Mouse (Mus musculus) liver, embryonic 16.5 days (tissue): ENCODE data around the gene Dennd2d. TPM values are rescaled to one million over a fixed set of nuclear protein-coding genes. Genes with fewer than 3 reads are reported as not detected.
A peak's percentile ranks its signal among the peaks of the same experiment; 100 is the strongest.

Source experiments
- ATAC-seq: fragments of 200-750 bp; cut with Nextera tagmentation; 2 replicates; pipeline ENCODE4 v1.8.0; 2017; ENCODE audit warnings: low read depth, mild to moderate bottlenecking, moderate number of reproducible peaks, moderate library complexity
- H3K27ac ChIP-seq: fragments of 300-500 bp; sonication (generic); 2 replicates; pipeline ENCODE4 v1.5.1; 2014; ENCODE audit warnings: mild to moderate bottlenecking, low read length
- H3K27me3 ChIP-seq: fragments of 300-500 bp; sonication (generic); 2 replicates; pipeline ENCODE4 v1.6.1; 2014; ENCODE audit warnings: low read depth, low read length, mixed read lengths; ENCODE audit not compliant: control insufficient read depth, insufficient read depth
- H3K36me3 ChIP-seq: fragments of 300-500 bp; sonication (generic); 2 replicates; pipeline ENCODE4 v1.6.1; 2014; ENCODE audit warnings: mild to moderate bottlenecking; ENCODE audit not compliant: control insufficient read depth, insufficient read depth
- H3K4me1 ChIP-seq: fragments of 300-500 bp; sonication (generic); 2 replicates; pipeline ENCODE4 v1.6.1; 2014; ENCODE audit warnings: low read depth, low read length, mixed read lengths; ENCODE audit not compliant: control insufficient read depth
- H3K4me2 ChIP-seq: fragments of 300-500 bp; sonication (generic); 2 replicates; pipeline ENCODE4 v1.6.1; 2014; ENCODE audit warnings: low read depth, low read length, mixed read lengths
- H3K4me3 ChIP-seq: fragments of 300-500 bp; sonication (generic); 2 replicates; pipeline ENCODE4 v1.5.1; 2014; ENCODE audit warnings: low read depth, mild to moderate bottlenecking, low read length
- H3K9ac ChIP-seq: fragments of 300-500 bp; sonication (generic); 2 replicates; pipeline ENCODE4 v1.6.1; 2014; ENCODE audit warnings: low read depth, low read length
- H3K9me3 ChIP-seq: fragments of 300-500 bp; sonication (generic); replicated peaks from 2 replicates; pipeline ENCODE4 v1.6.1; 2016; ENCODE audit warnings: low read length; ENCODE audit not compliant: control insufficient read depth
- WGBS: fragments of 180-500 bp; shearing (Covaris S2); extraction: QIAGEN DNeasy Blood & Tissue Kit; methylation state at CpG from one replicate; pipeline ENCODE4 v1.1.7; 2014; ENCODE audit not compliant: insufficient replicate concordance; 5-methylcytosine and 5-hydroxymethylcytosine counted together
- polyA plus RNA-seq: library from polyadenylated mRNA; unstranded; fragments of >200 nt; fragmentation: Nextera tagmentation; extraction: Ambion mirVana; gene quantifications from 2 replicates; pipeline ENCODE4 v1.2.1, GENCODE M21; 2015

Dennd2d gene
- polyA plus RNA-seq, 1 experiment from 2014 or later: 4.8 TPM

GRCm38 (mm10) chr3:106474210-106474609 lies 8.0 kb upstream of the Dennd2d start:
- Histone ChIP-seq H3K36me3 (no peaks in the 10 kb centered on the region), H3K4me2 (no peak overlapping the region), H3K27ac (no peak overlapping the region), H3K4me3 (no peak overlapping the region), H3K9ac (no peak overlapping the region), H3K9me3 (no peaks in the 10 kb centered on the region), H3K4me1 (no peaks in the 10 kb centered on the region), H3K27me3 (no peaks in the 10 kb centered on the region)
- no peak; the same call in 1 of the 2 replicates for ATAC-seq
- 30% methylated on average over 4 of the region's 4 CpGs for WGBS

- Histone ChIP-seq H3K9me3 (no peaks in the 10 kb centered on the region), H3K4me3 (no peak overlapping the region), H3K4me2 (no peak overlapping the region), H3K27ac (no peak overlapping the region), H3K4me1 (no peaks in the 10 kb centered on the region), H3K36me3 (no peaks in the 10 kb centered on the region), H3K9ac (no peak overlapping the region), H3K27me3 (no peaks in the 10 kb centered on the region)
- no peak for ATAC-seq
- 60% methylated on average over 1 of the region's 1 CpGs for WGBS
Observed at GRCm38 (mm10) chr3:106476863-106477262, 5.3 kb upstream of the Dennd2d start.

GRCm38 (mm10) chr3:106483297-106483696 lies 1.1 kb downstream of the Dennd2d start:
- Histone ChIP-seq H3K27me3 (no peaks in the 10 kb centered on the region), H3K9ac (no peak overlapping the region), H3K36me3 (no peaks in the 10 kb centered on the region), H3K4me2 (peak overlapping the region; percentile 77), H3K27ac (peak overlapping the region; percentile 55), H3K4me1 (no peaks in the 10 kb centered on the region; the same call in none of the 2 replicates), H3K9me3 (no peaks in the 10 kb centered on the region), H3K4me3 (no peak overlapping the region)
- peak; percentile 33; the same call in 1 of the 2 replicates for ATAC-seq
- WGBS: 17% methylated on average over 7 of the region's 7 CpGs

- Histone ChIP-seq H3K9ac (no peak overlapping the region), H3K4me1 (no peaks in the 10 kb centered on the region; the same call in none of the 2 replicates), H3K36me3 (no peaks in the 10 kb centered on the region), H3K4me3 (no peak overlapping the region), H3K27me3 (no peaks in the 10 kb centered on the region), H3K9me3 (no peaks in the 10 kb centered on the region), H3K27ac (peak overlapping the region; percentile 55), H3K4me2 (peak overlapping the region; percentile 2)
- 49% methylated on average over 4 of the region's 4 CpGs for WGBS
- ATAC-seq: no peak
Observed at GRCm38 (mm10) chr3:106483796-106484405, 1.7 kb downstream of the Dennd2d start.

GRCm38 (mm10) chr3:106484861-106485260 lies 2.7 kb downstream of the Dennd2d start:
- Histone ChIP-seq H3K4me1 (no peaks in the 10 kb centered on the region; the same call in none of the 2 replicates), H3K36me3 (no peaks in the 10 kb centered on the region), H3K9ac (no peak overlapping the region), H3K4me3 (no peak overlapping the region), H3K27me3 (no peaks in the 10 kb centered on the region), H3K9me3 (no peaks in the 10 kb centered on the region), H3K27ac (no peak overlapping the region), H3K4me2 (no peak overlapping the region)
- 56% methylated on average over 3 of the region's 3 CpGs for WGBS
- no peak for ATAC-seq

GRCm38 (mm10) chr3:106485810-106486209 lies 3.6 kb downstream of the Dennd2d start:
- Histone ChIP-seq H3K4me2 (no peak overlapping the region), H3K36me3 (no peaks in the 10 kb centered on the region), H3K27me3 (no peaks in the 10 kb centered on the region), H3K4me3 (no peak overlapping the region), H3K9ac (no peak overlapping the region), H3K4me1 (no peaks in the 10 kb centered on the region; the same call in none of the 2 replicates), H3K9me3 (no peaks in the 10 kb centered on the region), H3K27ac (no peak overlapping the region)
- WGBS: 58% methylated on average over 5 of the region's 5 CpGs
- no peak for ATAC-seq

GRCm38 (mm10) chr3:106487551-106487950 lies 5.3 kb downstream of the Dennd2d start:
- no peak for ATAC-seq
- H3K4me2 ChIP-seq: no peak overlapping the region
- H3K4me1 ChIP-seq: peaks cover 10% of the 10 kb centered on the region
- H3K36me3 ChIP-seq: no peaks in the 10 kb centered on the region
- WGBS: 63% methylated on average over 2 of the region's 2 CpGs
- H3K4me3 ChIP-seq: no peak overlapping the region
- no peaks in the 10 kb centered on the region for H3K9me3 ChIP-seq
- no peak overlapping the region for H3K9ac ChIP-seq
- no peaks in the 10 kb centered on the region for H3K27me3 ChIP-seq
- no peak overlapping the region for H3K27ac ChIP-seq

- ATAC-seq: no peak
- WGBS: 77% methylated on average over 4 of the region's 4 CpGs
Observed at GRCm38 (mm10) chr3:106490239-106490638, 8.0 kb downstream of the Dennd2d start.

GRCm38 (mm10) chr3:106492723-106493122 lies 10.5 kb downstream of the Dennd2d start:
- Histone ChIP-seq H3K4me1 (peaks cover 43% of the 10 kb centered on the region), H3K27me3 (no peaks in the 10 kb centered on the region), H3K27ac (0 out of 2 replicates have a peak overlapping the region, but pooled peaks have one; percentile 2), H3K9me3 (no peaks in the 10 kb centered on the region), H3K9ac (no peak overlapping the region), H3K4me2 (no peak overlapping the region), H3K36me3 (no peaks in the 10 kb centered on the region), H3K4me3 (no peak overlapping the region)
- peak; percentile 17; the same call in 1 of the 2 replicates for ATAC-seq
- WGBS: 21% methylated on average over 1 of the region's 1 CpGs

More at GRCm38 (mm10) chr3:106490239-106490638, 8.0 kb downstream of the Dennd2d start:
- Histone ChIP-seq H3K4me2 (no peak overlapping the region), H3K4me3 (no peak overlapping the region), H3K9me3 (no peaks in the 10 kb centered on the region), H3K4me1 (peaks cover 31% of the 10 kb centered on the region), H3K36me3 (no peaks in the 10 kb centered on the region), H3K27me3 (no peaks in the 10 kb centered on the region), H3K27ac (no peak overlapping the region), H3K9ac (no peak overlapping the region)
